Mouse (Mus musculus): ENCODE measurements around the gene 1700001P01Rik.
A peak's percentile ranks its signal among the peaks of the same experiment; 100 is the strongest.

1700001P01Rik gene

DNA sequence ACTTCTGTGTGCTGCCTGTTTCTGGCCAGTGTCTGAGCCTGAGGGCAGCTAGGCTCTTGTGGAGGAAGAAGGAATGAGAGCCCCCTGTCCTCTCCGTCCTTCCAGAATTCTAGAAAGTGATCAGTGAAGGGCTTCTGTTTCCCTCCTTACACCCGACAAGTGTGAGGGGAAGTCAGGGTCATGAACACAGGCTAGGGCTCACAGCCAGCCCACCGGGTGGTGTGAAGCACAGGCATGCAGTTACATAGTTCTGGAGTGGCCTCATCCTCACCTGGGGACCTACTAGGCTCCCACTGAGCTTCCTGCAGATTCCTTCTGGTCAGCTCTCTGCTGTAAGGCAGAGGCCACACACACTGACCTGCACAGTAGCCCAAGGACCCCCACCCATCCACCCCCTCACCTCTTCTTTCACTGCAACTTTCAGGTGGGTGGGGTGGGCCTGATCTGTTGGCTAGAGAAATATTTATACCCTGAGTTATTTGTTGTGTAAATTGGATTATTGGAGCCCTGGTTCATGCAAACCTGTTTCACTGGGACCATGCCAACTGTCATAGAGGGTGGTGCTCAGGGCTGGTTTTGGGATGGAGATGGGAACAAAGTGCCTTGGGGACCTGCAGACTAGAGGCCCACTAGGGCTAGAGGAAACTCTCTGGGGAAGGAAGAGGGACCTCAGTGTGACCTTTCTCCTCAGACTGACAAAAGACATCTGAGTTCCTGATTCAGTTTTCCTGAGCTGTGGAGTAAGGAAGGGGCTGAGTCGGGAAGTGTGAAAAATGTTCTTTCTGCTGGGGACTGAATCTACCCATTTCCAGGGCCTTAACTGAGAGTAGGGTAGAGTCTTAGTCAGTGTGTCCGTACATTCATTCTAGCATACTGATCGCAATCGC, 33.8 kb upstream of the 1700001P01Rik start:
- DNase-seq (ENCODE audit: low spot score) = no peak

DNA sequence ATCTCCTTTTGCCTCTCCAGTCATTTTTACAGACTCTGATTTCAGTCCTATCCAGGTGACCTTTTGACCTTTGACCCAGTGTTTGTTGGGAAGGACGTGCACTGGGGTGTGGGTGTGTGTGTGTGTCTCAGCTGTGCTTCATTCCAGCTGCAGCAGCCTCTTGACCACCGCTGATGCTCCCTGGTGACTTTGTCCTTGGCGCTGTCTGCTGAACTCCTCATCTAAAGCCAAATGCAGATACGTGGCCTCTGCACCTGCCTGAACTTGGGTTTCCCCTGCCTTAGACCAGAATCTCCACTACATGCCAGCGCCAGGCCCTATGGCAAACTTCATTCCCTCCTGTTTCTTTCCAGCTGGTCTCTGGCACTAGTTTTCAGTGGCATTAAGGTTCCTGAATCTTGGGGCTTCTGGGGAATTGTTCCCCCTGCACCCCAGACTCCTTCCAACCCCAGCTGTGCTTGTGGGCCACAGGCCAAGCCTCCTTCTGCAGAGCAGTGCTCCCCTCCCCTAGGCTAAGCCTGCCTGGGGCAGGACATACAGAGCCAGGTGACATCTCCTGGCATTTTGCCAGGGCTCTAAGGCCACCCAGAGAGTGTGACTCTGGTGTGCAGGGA, 33.0 kb upstream of the 1700001P01Rik start:
- peak; percentile 40 for DNase-seq (ENCODE audit: low spot score)

DNA sequence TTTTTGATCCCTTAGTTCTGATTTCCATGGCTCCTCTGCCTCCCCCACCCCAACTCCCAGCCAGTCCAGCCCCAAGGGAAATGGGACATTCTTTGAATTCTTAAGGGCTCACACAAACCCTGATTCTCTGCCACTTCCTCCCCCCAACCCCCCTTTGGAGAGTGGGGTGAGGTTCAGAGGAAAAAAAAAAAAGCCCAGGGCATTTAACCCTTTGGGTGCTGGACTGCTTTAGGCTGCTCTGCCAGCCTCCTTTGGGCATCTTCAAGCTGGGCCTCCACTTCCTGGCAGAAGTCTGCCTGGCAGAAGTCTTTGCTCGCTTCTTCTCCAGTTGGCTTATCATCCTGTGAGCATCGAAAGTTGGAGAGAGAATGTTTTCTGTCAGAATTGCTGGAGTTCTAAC, 32.4 kb upstream of the 1700001P01Rik start:
- no peak for DNase-seq (ENCODE audit: low spot score)

DNA sequence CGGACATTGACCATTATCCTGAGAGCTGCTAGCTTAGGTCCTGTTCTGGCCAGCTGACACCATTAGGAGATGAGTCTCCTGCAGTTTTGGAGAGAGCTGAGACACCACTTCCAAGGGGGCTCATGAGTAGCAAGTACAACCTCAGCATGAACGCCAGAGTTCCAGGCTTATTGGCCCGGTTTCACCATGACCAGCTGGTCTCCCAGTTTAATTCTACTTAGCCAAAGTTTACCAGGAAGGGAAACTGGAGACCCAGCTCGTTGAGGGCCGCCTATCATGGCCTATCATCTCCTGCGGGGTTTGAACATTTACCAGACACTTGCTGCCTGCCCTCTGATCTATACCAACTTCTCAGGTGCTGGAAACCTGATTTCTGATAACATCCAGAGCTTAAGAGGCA, 31.9 kb upstream of the 1700001P01Rik start:
- no peak for DNase-seq (ENCODE audit: low spot score)

DNA sequence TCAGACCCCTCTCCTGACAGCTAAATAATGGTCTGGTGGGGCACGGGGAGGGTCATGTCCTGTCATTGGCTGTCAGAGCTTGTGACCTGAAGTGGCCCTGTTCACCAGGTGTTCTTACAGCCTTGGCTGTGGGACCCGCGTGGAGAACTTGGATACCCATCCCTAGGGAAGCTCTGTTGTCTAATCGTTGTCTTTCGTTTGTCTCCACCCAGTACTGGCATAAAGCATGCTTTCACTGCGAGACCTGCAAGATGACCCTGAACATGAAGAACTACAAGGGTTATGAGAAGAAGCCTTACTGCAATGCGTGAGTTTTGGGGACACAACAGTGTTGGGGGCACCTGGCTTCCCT, 30.9 kb upstream of the 1700001P01Rik start:
- DNase-seq (ENCODE audit: low spot score) = no peak

DNA sequence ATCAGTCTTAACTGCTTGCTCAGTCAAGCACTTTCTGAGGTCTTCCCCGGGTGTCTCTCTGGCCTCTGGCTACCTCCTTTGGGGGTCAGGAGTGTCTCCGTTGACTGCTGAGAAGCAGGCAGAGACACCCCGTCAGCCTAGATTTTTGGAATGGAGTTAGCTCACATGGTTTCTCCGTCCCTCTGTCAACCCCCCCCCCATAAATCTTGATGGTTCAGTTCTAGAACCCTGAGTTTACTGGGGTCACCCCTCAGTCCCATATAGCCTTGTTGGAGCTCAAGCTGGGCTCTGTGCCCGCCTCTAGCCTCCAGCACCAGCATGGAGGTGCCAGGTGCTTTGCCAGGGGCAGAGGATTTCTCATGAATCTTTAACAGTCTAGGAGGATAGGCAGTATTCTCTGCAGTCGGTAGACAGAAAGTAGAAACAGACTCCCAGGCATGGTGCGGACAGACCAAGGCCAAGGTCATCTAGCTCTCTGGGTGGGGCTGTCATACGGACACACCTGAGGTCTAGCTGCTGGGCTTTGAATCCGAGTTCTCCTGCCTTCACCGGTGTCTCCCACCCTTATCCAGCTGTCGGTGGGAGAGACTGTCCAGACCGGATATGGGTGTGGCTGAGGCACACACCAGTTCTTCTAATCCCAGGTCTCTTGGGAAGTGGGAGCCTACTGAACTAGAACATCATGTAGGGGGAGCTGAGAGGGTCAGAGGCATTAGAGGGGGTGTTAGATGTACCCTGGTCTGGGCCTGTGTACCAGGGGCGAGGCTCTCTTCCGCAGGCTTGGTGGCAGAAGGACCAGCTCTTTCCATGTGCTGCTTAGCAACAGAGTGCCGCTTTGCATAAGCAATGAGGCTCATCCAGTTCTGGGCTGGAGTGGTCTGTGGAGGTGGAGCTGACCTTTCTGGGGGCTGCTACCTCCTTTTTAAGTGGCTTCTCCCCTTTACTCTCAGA, 30.2 kb upstream of the 1700001P01Rik start:
- peak; percentile 43 for DNase-seq (ENCODE audit: low spot score)

DNA sequence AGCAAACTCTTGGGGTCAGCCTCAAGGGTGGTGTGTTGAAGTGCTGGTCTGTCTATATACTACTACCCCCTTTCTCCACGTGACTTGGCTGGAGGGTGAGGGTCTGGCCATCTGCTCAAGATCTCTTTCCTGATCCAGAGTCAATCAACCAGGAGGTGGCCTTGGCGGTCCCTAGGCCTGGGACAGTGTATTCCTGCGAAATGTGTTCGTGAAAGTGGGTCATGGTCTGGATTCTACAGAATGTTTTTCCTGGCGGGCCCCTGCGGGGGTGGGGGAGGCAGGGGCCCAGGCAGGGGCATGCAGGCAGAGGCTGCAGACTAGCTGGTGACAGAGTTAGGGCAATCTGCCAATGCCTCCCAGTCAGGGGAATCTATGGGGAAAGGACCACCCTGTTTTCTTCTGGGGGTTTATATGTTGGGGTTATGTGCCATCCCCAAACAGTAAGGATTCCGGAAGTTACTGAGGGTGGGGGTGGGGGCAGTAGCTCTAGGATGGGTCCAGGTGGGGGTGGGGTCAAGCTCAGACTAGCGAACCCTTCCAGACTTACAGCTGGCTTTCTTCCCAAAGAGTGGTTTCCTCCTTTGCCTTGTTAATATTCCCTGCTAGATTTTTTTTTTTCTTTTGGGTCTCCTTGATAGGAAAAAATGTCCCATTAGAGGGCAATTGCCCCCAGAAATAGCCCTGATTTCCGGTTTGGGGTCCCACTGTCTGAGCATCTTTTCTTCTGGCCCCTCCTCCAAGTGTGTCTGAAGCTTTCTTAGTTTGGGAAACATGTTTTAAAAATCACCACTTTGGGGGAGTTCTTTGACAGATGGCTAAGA, 29.3 kb upstream of the 1700001P01Rik start:
- DNase-seq (ENCODE audit: low spot score) = no peak

DNA sequence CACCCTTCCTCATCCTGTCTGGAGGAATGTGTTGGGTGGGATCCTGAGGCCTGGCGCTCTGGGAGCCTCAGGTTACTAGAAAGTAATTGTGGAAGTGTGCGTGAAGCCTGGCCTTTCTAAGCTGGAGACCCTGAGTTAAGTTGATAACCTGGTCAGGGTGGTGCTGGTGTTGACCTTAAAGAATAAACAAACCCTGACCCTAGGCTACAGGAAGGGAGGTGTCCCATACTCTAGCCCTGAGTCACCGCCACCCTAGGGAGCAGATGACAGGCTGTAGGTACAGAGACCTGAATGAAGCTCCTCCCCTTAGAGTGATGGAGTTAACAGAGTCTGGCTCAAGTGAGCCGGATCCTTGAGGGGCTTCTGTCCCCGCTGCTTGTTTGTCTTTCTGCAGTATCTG, 28.1 kb upstream of the 1700001P01Rik start:
- no peak for DNase-seq (ENCODE audit: low spot score)

DNA sequence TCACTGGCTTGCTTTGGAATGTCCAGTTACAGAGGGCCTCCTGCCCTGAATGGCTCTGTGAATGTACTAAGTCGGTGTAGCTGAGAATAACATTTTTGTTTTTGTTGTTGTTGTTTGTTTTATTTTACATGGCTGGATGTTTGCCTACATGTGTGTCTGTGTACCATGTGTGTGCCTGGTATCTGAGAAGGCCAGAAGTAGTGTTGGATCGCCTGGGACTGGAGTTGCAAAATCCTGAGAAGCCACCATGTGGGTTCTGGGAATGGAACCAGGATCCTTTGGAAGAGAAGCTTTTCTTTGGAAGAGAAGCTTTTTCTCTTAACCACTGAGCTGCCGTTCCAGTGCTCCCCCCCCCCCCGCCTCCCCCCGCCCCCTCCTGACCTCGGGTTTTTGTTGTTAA, 26.8 kb upstream of the 1700001P01Rik start:
- no peak for DNase-seq (ENCODE audit: low spot score)

DNA sequence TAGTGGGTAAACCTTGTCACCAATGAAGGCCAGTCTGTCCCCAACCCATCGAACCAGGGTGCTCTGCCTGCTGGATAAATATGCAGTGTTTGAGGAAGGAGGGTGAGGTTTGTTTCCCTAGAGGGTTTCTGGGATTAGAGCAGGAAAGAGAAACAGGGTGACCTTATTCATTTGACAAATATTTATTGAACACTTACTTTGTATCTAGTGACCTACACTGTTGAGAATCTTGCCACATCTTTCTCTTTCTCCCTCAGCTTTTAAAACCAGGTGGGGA, 26.4 kb upstream of the 1700001P01Rik start:
- DNase-seq (ENCODE audit: low spot score) = no peak

DNA sequence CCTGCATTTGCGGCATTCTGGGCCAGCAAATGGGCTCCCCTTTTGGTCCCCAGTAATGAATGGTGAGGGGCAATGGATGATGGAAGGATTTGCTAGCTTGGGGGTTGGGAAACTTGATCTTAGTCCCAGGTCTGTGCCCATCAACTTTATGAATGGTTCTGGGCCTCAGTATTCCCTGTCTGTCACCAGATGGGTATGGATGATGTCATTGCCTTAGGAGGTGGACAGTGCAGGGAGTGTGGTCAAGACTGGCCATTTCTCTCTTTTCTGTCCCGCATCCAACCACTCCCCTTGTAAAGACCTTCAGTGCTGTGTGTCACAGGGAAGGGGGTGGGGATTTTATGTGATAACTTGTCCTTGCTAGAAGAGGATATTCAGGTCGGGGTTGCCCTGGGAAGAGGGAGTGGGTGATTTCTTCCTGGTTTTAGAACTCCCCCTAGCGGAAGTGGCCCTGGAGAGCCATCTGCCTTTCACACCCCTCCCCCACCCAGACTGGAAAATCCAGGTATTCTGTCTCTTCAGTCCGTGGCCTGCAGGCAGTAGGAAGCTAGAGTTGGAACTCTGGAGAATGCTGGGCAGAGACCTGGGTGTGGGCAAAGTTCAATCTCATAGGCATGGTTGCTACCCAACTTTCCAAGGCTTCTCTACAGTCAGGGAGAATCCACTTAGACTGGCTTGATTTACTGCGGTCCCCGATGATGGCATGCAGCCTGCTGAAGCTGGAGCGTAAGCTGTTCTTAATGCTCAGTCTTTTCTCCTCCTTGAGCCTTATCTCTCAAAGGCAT, 25.9 kb upstream of the 1700001P01Rik start:
- DNase-seq (ENCODE audit: low spot score) = peak; percentile 63

DNA sequence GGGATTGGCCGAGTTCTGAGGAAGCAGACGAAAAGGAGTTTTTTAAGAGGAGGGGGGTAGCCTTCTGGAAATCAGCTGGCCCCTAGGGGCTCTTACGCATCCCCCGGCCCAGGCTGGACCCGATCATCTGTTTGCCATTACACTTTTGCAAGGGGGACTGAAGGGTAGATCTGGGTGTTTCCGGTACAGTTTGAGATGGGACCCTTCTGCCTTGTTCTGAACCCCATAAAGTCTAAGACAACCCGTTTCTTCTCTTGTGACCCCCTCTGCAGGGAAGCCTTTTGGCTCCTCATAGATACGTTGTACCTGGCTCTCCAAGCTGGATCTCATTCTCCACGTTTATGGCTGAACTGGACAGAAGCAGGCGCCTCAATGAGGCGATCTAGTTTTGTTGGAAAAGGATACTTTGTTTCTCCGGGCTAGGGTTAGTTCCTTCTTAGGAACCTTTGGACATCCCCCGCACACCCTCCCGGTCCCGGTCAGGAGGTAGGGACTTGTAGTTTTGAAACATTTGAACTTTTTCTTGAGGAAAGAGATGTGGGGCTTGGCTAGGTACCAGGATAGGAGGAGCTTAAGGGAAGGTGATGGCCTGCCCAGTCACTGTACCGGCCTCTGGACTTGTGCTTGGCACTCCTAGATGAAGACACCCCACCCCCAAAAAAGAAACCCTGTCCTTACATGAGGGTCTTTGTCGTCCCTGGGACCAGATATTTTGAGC, 25.1 kb upstream of the 1700001P01Rik start:
- DNase-seq (ENCODE audit: low spot score) = no peak

DNA sequence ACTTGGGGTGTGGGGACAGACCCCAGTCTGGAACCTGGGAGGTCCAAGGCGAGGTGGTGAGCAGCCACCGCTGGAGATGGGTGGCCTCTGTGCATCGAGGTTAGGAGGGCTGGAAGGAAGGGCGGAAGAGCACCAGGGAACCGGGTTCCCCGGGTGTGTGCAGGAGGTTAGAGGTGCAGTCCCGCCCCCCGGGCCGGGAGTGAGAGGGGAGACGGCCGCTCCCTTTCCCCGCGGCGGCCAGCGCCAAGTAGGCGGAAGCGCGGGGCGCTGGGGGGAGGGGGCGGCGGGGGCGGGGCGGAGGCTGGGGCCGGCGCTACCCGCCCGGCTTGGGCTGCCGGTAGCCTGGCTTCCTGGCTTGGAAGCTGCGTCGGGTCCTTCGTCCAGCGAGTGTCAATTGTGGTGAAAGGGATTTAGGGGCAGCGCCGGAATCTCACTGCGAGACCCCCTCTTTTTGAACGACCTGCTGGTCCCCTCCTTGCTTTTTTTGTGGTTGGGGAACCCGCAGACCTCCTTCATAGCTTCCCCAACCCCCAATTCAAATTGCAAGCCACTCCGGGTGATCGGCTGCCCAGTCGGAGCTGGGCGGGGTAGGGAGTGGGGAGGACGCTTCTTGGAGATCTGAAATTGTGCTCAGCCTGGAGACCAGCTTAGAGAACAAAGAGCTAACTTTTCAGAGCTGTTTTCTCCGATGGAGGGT, 24.4 kb upstream of the 1700001P01Rik start:
- peak; percentile 71 for DNase-seq (ENCODE audit: low spot score)

DNA sequence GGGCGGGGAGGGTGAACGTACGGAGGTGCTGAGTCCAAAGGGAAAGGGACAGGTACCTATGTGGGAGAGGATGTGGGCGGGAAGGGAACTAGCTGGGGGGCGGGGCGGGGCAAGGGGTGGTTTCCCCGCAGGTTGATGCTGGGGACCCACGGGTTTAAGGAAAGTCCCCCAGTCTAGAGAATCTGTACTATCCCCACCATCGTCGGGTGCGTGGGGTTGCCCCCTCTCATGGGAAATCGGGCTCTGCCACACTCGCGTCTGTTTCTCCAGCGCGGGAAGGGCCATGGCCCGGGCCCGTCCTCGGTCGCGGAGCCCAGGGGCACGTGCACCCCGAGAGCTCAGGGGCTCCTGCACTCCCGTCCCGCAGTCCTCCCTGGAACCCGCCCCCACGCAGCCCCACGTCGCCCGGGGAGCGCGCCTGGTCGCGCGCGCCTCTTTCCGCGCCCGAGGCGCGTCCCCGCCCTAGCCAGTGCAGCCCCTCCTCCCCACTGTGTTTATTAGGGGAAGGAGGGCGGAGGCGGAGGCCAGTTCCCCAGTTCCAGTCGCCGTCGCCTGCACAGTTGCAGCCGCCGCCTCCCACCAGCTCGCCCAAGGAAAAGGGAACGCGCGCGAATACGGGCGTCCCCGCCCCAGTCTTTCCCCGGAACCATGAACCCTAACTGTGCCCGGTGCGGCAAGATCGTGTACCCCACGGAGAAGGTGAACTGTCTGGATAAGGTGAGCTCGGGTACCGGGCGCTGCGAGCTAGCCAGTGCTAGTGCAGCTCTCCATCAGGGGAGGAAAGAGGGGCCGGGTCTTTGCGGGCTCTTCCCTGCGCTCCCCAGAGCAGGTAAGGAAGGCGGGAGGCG, 23.7 kb upstream of the 1700001P01Rik start:
- peak; percentile 80 for DNase-seq (ENCODE audit: low spot score)

DNA sequence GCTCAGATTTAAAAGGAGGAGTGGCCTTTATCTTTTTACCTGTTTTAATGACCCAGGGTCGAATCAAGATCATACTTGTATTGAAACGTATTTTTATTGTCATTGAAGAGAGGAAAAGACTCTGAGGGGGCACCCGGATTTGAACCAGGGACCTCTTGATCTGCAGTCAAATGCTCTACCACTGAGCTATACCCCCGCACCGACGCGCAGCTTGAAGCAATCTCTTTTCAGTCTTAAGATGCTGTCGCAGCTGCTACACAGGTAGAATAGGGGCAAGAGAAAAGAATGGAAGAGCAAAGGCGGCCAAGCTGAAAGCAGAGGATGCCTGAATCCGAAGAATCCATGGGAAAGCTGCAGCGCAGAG, 23.0 kb upstream of the 1700001P01Rik start, which contains the start of gene Lasp1:
Gene Lasp1, plus strand, starts transcription at position 219 of the 364 bp plus-strand sequence.
- DNase-seq (ENCODE audit: low spot score) = peak; percentile 91

DNA sequence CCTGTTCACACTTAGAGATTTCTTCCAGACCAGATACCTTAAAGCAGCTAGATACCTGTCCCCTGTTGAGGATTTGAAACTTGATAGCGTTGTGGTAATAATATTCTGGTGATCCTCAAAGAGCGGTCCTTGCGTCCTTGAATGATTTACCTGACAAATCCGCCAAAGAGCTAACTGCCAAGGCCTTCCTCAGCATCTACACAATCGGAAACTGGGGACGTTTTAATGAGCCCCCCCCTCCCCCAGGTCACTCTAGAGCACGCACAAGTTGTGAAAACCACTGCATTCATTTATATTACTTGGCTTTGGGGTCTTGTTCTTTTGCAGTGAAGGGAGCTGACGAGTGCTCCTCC, 22.3 kb upstream of the 1700001P01Rik start:
- DNase-seq (ENCODE audit: low spot score) = no peak

DNA sequence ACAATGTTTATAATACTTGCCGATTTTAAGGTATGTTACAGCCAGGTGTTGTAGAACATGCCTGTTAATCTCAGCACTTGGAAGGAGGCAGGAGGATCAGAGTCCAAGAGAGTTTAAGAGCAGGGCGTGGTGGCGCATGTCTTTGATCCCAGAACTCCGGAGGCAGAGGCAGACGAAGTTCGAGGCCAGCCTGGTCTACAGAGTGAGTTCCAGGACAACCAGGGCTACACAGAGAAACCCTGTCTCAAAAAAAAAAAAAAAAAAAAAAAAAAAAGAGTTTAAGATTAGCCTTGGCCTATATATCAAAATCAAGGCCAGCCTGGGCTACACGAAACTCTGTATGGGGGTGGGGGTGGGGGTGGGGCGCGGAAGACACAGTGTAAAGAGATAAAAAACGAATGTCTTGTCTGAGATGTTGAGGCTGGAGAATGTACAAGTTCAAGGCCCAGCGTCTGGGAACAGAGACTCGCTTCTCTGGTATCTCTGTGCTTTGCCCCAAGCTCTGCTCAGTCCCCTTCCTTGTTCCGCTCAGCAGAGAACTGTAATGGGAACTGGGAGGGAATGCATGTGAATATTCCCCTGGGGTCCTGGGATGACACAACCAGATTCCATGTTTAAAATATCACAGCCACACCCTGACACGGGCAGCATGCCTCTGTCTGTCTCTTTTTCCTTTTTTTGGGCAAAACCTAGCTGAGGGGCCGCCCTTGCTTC, 21.8 kb upstream of the 1700001P01Rik start:
- peak; percentile 81 for DNase-seq (ENCODE audit: low spot score)

DNA sequence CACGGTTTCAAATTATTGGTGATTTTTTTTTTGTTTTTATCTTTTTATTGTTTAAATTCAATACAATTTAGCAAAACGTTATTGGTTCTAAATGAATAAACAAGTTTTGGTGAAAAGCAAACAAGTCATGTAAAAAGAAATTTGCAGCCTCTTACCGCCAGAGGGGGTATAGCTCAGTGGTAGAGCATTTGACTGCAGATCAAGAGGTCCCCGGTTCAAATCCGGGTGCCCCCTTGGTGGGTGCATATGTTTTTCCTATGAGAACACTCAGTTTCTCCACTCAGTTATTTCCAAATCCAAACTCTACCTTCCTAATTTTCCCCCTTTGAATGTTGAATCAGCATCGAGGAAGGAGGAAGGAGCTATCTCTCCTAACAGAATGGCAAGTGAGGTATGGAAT, 21.2 kb upstream of the 1700001P01Rik start:
- DNase-seq (ENCODE audit: low spot score) = peak; percentile 80

Data from MN1 (cell line).